In the genomic region with DNA sequence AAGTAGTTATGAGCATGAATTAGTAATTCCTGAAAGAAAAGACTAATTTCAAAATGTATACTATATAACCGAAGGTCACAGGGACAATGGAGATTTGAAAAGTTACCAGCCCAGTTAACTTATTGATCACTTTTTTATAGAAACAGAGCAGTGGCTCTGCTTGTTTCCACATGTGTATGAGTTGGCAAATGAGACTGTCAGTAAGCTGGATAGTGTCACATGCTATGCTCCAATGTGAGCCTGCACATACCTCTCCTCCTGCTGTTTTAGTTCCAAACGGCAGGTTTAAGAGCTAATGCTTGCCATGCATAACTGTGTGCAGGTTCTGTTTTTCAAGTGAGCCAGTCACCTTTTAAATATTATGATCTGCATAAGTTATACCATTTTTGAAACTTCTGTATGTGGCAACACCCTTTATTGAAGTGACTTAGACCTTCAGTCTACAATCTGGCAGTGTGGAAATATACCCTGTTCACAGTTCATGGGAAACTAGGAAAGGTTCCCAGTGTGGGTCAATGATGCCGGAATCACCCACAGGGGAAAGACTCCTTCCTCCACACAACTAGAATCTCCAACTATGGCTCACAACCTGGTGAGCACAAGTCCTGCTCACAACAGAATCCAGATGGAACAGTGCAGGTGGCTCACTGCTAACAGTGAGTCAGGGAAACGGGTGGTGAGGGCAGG, we compare ENCODE assay signal across 16 mouse cellular contexts.
"Had no signal": no experiment of that assay in that cellular context is flagged by ENCODE, and none has a peak within 500 bp of the region (broad histone marks: within the 10 kb centered on the region; RNA-seq: fewer than 3 reads in every experiment).

No protein-coding gene starts in this region.

- H3K4me3 ChIP-seq: kidney, embryonic 15.5 days; limb, embryonic 13.5 days; liver, embryonic 15.5 days had no signal

- H3K9me3 ChIP-seq: kidney, embryonic 15.5 days; limb, embryonic 13.5 days; liver, embryonic 15.5 days had no signal

- H3K9ac ChIP-seq: kidney, embryonic 15.5 days; limb, embryonic 13.5 days; liver, embryonic 15.5 days had no signal

- H3K27me3 ChIP-seq: kidney, embryonic 15.5 days; limb, embryonic 13.5 days; liver, embryonic 15.5 days had no signal

- H3K27ac ChIP-seq: kidney, embryonic 15.5 days; limb, embryonic 13.5 days; liver, embryonic 15.5 days had no signal

- DNase-seq: kidney, adult 8-10 months; kidney, postnatal 10 days; kidney, postnatal 36 days; left cerebral cortex, postnatal 4 days; lung, adult 2 months; lung, postnatal 14 days; lung, postnatal 4 days; midbrain, embryonic 14.5 days; right cerebral cortex, postnatal 4 days; thymus, adult 2 months; thymus, postnatal 14 days; thymus, postnatal 4 days had no signal

- H3K4me2 ChIP-seq: kidney, embryonic 15.5 days; limb, embryonic 13.5 days; liver, embryonic 15.5 days; midbrain, embryonic 11.5 days had no signal
